Mouse (Mus musculus) left cerebral cortex, adult 11 months (tissue): ENCODE measurements at regions not wholly inside any gene's neighbourhood (a gene's known extent, or its start where the extent isn't known, plus 50 kb on each side); places are given as distances from the start of the nearest gene placed in this dataset.

ENCODE experiments used
- DNase-seq: peaks from one replicate; pipeline ENCODE4 v3.0.0; 2022; ENCODE audit warnings: low spot score

DNA sequence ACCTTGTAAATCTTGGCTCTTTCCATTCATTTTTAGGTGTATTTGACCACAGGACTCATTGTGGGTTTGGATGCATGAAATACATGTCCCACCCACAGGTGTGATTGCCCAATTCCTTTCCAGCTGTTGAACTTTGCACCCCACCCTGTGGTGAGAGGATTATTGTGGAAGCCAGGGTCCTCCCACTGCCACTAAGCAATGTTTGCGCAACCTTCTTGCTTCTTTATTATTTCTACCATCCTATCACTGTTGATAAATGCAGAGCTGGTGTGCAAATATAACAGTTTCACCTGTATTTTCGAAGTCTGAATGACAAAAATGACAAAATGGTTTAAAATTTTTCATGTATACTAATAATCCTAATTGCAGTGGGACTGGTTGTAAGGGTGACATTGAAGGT, 315.9 kb upstream of the Vwc2 start:
- DNase-seq, result no peak

DNA sequence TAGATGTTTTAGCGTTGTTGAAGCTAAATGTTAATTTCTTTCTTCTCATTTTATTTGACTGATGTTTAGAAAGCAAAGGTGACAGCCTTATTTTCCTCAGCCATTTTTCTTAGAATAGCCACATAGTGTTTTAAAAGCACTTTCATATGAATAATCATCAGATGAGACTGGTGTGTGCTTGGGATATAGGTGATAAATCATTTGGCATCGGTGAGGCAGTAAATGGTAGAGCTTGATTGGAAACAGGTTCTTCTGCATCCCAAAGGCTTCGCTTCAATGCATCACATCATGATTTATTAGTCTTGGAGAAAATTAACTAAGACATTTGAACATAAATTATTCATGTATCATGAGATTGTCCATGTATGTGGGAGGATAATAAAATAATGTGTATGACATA, 273.8 kb upstream of the Vwc2 start:
- DNase-seq, result no peak

DNA sequence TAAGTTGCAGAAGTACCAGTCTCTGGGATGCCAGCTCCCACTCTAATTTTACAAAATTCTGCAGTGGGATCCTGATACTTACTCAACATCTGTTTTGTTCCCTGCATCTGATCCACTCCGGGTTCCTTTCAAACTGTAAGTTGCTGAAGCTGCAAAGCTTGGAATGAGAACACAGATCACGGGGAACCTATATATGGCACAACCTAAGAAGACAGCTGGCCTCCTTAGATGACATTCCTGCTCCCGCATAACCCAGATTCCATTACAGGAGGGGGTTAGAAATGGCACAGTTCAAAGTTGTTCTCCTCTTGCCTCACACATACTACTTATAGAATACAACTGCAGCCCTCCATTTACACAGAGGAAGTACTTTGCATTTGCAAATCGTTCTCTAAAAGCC, 272.9 kb upstream of the Vwc2 start:
- DNase-seq, result peak; percentile 13

DNA sequence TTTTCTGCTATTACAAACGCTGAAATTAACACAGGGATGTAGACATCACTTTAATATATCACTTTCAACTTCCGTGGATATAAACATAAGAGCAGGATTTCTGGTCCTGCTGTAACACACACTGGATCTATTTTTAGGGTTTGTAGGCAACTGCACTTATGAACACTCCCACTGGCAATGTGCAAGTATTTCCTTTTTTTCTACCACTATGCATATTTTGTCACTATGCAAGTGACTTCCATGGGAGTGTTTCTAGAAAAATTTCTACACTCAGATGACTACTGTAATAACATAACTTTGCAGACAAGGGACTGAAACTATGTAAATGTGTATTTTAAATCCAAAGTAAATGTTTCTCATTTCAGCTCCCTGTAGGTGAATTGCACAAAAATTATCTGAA, 241.8 kb upstream of the Vwc2 start:
- no peak for DNase-seq

DNA sequence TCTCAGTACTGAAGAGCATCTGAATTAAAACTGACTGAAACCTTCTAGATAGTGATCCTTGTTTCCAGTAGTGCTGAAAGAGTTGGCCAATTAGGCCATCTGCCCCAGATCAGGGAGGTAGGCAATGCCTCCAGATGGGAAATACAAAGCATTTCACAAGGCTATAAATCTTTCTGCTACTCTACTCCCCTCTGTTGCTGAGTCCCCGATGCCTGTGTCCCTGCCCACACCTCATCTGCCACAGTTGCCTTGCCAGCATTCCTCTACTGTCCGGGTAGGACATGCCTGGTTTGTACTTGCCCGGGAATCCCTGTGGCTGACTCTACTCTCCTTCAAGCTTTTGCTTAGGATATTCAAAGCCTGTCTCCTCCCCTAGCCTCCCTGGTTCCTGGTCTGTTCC, 220.7 kb upstream of the Vwc2 start:
- no peak for DNase-seq

DNA sequence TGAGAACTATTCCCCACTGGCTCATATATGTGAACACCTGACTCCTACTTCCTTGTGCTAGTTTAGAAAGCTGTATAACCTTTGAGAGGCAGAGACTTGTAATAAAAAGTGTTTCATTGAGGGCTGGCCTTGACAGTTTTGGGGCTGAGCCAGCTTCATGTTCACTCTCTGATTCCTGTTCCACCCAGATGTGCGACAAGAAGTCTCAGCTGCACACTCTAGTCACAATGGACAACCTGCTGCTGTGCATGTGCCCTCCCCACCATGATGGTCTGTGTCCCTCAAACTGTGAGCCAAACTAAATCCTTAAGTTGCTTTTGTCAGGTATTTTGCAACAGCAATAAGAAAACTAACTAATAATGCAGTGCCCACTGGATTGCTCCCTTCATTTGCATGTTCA, 190.0 kb upstream of the Vwc2 start:
- no peak for DNase-seq

DNA sequence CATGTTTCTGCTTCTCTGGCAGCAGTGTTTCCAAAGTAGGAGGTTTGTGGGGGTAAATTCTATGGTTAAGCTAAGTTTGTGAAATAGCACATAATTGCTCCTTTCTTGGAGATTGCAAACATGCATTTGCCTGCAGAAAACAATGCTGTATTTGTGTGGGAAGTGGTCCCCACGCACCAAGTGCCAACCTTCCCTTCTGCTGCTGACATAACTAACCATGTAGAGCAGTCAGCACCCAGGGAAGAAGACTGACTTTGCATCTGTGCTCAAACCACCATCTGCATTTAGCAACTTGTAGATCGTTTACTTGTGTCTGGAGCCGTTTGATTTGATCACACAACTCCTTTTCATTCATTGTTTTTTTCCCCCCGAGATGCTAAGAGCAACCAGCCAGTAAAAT, 161.1 kb upstream of the Vwc2 start:
- DNase-seq, result no peak
